Mouse (Mus musculus) MEL (cell line): Measurements from ENCODE around the gene Rpl31. TPM values are rescaled to one million over a fixed set of nuclear protein-coding genes. Genes with fewer than 3 reads are reported as not detected.

Experiments
- DNase-seq: peaks from one replicate; pipeline ENCODE4 v3.0.0; 2011; ENCODE audit warnings: low read depth, low spot score
- H3K27ac ChIP-seq: 2 replicates; pipeline ENCODE4 v1.5.1; 2012; ENCODE audit warnings: low read depth, mild to moderate bottlenecking, control low read depth, low read length, moderate library complexity; ENCODE audit not compliant: control insufficient read depth
- H3K27me3 ChIP-seq, 2 experiments: fragments of 150-350 bp in 1 of 2; sonication (generic) in 1 of 2; 2 replicates each; pipeline ENCODE4 v1.6.1; 2012; ENCODE audit warnings: low read length in 2 of 2, mild to moderate bottlenecking in 2 of 2, improper control_type of control experiment in 1 of 2, moderate library complexity in 1 of 2; ENCODE audit not compliant: insufficient read depth in 2 of 2, control insufficient read depth in 1 of 2
- H3K36me3 ChIP-seq, 2 experiments: 2 replicates each; pipeline ENCODE4 v1.6.1; 2012 to 2014; ENCODE audit warnings: low read length in 2 of 2, improper control_type of control experiment in 1 of 2, inconsistent platforms in 1 of 2, mild to moderate bottlenecking in 1 of 2; ENCODE audit not compliant: insufficient read depth in 2 of 2, control insufficient read depth in 1 of 2
- H3K4me1 ChIP-seq, 2 experiments: fragments of 150-350 bp in 1 of 2; sonication (generic) in 1 of 2; 2 replicates each; pipeline ENCODE4 v1.6.1; 2012; ENCODE audit warnings: low read length in 2 of 2, improper control_type of control experiment in 1 of 2, mild to moderate bottlenecking in 1 of 2; ENCODE audit not compliant: insufficient read depth in 2 of 2, control insufficient read depth in 1 of 2
- H3K4me3 ChIP-seq, 2 experiments: fragments of 150-350 bp in 1 of 2; sonication (generic) in 1 of 2; 2 replicates each; pipeline ENCODE4 v1.5.1; 2012; ENCODE audit warnings: low read depth in 2 of 2, low read length in 2 of 2, mild to moderate bottlenecking in 2 of 2, moderate library complexity in 2 of 2, control low read depth in 1 of 2, improper control_type of control experiment in 1 of 2; ENCODE audit not compliant: control insufficient read depth in 1 of 2, insufficient read depth in 1 of 2
- H3K79me2 ChIP-seq: 2 replicates; pipeline ENCODE4 v1.6.1; 2012; ENCODE audit warnings: mild to moderate bottlenecking, low read length, moderate library complexity; ENCODE audit not compliant: control insufficient read depth, poor library complexity, insufficient read depth
- H3K9ac ChIP-seq: 2 replicates; pipeline ENCODE4 v1.6.1; 2012; ENCODE audit warnings: low read depth, mild to moderate bottlenecking, control low read depth, low read length, moderate library complexity; ENCODE audit not compliant: control insufficient read depth, poor library complexity, severe bottlenecking
- H3K9me3 ChIP-seq: fragments of 150-350 bp; sonication (generic); replicated peaks from 2 replicates; pipeline ENCODE4 v1.6.1; 2012; ENCODE audit warnings: mild to moderate bottlenecking, low read length, improper control_type of control experiment, moderate library complexity; ENCODE audit not compliant: insufficient read depth
- E2F4 ChIP-seq: IDR thresholded peaks from 2 replicates; pipeline ENCODE4 v1.6.1; 2011; ENCODE audit warnings: low read depth, low read length, improper control_type of control experiment, borderline replicate concordance
- HCFC1 ChIP-seq: IDR thresholded peaks from 2 replicates; pipeline ENCODE4 v1.6.1; 2012; ENCODE audit warnings: low read depth, mild to moderate bottlenecking, inconsistent platforms, low read length, improper control_type of control experiment, moderate library complexity
- KAT2A ChIP-seq: conservative IDR thresholded peaks from 2 replicates; pipeline ENCODE4 v1.6.1; 2012; ENCODE audit warnings: low read depth, low read length, improper control_type of control experiment, inconsistent platforms
- MAFK ChIP-seq: IDR thresholded peaks from 2 replicates; pipeline ENCODE4 v1.6.1; 2011; ENCODE audit warnings: low read depth, mild to moderate bottlenecking, low read length, improper control_type of control experiment, borderline replicate concordance
- MYB ChIP-seq: IDR thresholded peaks from 2 replicates; pipeline ENCODE4 v1.6.1; 2011; ENCODE audit warnings: mild to moderate bottlenecking, low read depth, low read length, improper control_type of control experiment
- MYC ChIP-seq: IDR thresholded peaks from 2 replicates; pipeline ENCODE4 v1.6.1; 2011; ENCODE audit warnings: low read depth, mild to moderate bottlenecking, low read length, improper control_type of control experiment, moderate library complexity
- NELFE ChIP-seq: IDR thresholded peaks from 2 replicates; pipeline ENCODE4 v1.6.1; 2011; ENCODE audit warnings: low read depth, low read length, improper control_type of control experiment
- POLR2A ChIP-seq, 2 experiments: IDR thresholded peaks; 2 replicates each; pipeline ENCODE4 v1.6.1; 2011 to 2012; ENCODE audit warnings: low read length in 2 of 2, mild to moderate bottlenecking in 2 of 2, control low read depth in 1 of 2, improper control_type of control experiment in 1 of 2, low read depth in 1 of 2, moderate library complexity in 1 of 2; ENCODE audit not compliant: control insufficient read depth in 1 of 2, insufficient read depth in 1 of 2, poor library complexity in 1 of 2
- POLR2AphosphoS5 ChIP-seq: IDR thresholded peaks from 2 replicates; pipeline ENCODE4 v1.6.1; 2012; ENCODE audit warnings: low read depth, borderline replicate concordance, mild to moderate bottlenecking, inconsistent platforms, low read length, moderate library complexity, mixed read lengths
- RAD21 ChIP-seq: IDR thresholded peaks from 2 replicates; pipeline ENCODE4 v1.6.1; 2011; ENCODE audit warnings: mild to moderate bottlenecking, low read depth, low read length, improper control_type of control experiment
- TCF12 ChIP-seq: IDR thresholded peaks from 2 replicates; pipeline ENCODE4 v1.6.1; 2014; ENCODE audit warnings: low read depth, mild to moderate bottlenecking, inconsistent platforms, low read length, improper control_type of control experiment, moderate library complexity
- UBTF ChIP-seq: IDR thresholded peaks from 2 replicates; pipeline ENCODE4 v1.6.1; 2012; ENCODE audit warnings: low read depth, mild to moderate bottlenecking, inconsistent platforms, low read length, improper control_type of control experiment, moderate library complexity, borderline replicate concordance; ENCODE audit not compliant: insufficient read depth
- USF2 ChIP-seq, 2 experiments: IDR thresholded peaks; 2 replicates each; pipeline ENCODE4 v1.6.1; 2011 to 2012; ENCODE audit warnings: improper control_type of control experiment in 2 of 2, low read length in 2 of 2, borderline replicate concordance in 1 of 2, inconsistent platforms in 1 of 2, low read depth in 1 of 2, mild to moderate bottlenecking in 1 of 2; ENCODE audit not compliant: insufficient read depth in 1 of 2
- ZC3H11A ChIP-seq: IDR thresholded peaks from 2 replicates; pipeline ENCODE4 v1.6.1; 2012; ENCODE audit warnings: low read depth, mild to moderate bottlenecking, inconsistent platforms, low read length, improper control_type of control experiment
- ZKSCAN1 ChIP-seq: IDR thresholded peaks from 2 replicates; pipeline ENCODE4 v1.6.1; 2012; ENCODE audit warnings: low read depth, mild to moderate bottlenecking, inconsistent platforms, low read length, improper control_type of control experiment, moderate library complexity
- ZMIZ1 ChIP-seq: IDR thresholded peaks from 2 replicates; pipeline ENCODE4 v1.6.1; 2012; ENCODE audit warnings: low read depth, mild to moderate bottlenecking, inconsistent platforms, low read length, improper control_type of control experiment, moderate library complexity
- polyA plus RNA-seq, 2 experiments: library from polyadenylated mRNA; stranded (reverse) in 1 of 2; unstranded in 1 of 2; fragments of >175 nt in 1 of 2; fragments of >200 nt in 1 of 2; gene quantifications; 2 replicates each; pipeline versions ENCODE4 v1.2.1 to v1.2.4; 2012; ENCODE audit warnings: low replicate concordance in 2 of 2, low read depth in 1 of 2; ENCODE audit not compliant: insufficient read length in 2 of 2, insufficient read depth in 1 of 2, missing spikeins in 1 of 2
- total RNA-seq: library from RNA; depleted of rRNA; stranded (reverse); fragments of 300-350 nt; gene quantifications from 2 replicates; pipeline ENCODE4 v1.2.3, GENCODE M21; 2012

Rpl31 gene
- total and polyA plus RNA-seq, 3 experiments, result 848 to 2,111 TPM; not detected in 1

DNA sequence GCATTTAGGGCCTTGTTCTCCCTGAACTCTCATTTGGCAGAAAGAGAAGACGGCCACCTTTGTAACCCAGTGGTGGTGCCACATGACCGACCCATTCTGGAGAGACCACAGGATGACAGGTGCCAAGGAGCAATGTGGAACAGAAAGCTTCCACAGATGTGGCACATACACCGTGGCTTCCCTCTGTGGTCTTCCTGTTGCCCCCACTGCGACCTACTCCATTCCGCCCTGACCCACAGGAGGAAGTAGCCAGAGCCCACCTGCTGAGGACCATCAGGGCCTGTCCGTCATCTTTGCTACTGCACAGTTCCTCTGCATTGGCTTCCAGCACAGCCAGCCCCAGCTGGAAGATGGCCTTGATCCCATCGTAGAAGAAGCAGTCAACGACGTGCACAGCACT is 13.4 kb downstream of the Rpl31 start:
- no peak for TF ChIP-seq MYC
- no peak for TF ChIP-seq USF2 (IDR thresholded peaks at IDR 0.05; ENCODE audit: borderline replicate concordance in 1 of 2, insufficient read depth in 1 of 2, low read depth in 1 of 2, low read length in 2 of 2)
- no peak for TF ChIP-seq RAD21
- TF ChIP-seq POLR2AphosphoS5, result no peak
- no peak for TF ChIP-seq KAT2A
- TF ChIP-seq TCF12, result no peak
- no peak for TF ChIP-seq HCFC1
- TF ChIP-seq MYB, result no peak
- no peak for TF ChIP-seq UBTF
- H3K79me2 ChIP-seq, result no peaks in the 10 kb centered on the region
- peaks cover 0 to 6% of the 10 kb centered on the region in 2 experiments; a peak in 2 of 4 replicates for H3K4me1 ChIP-seq
- H3K27ac ChIP-seq, result no peak overlapping the region
- H3K9ac ChIP-seq, result no peak overlapping the region
- H3K27me3 ChIP-seq, result no peaks in the 10 kb centered on the region
- H3K36me3 ChIP-seq, result no peaks in the 10 kb centered on the region
- DNase-seq, result no peak
- no peaks in the 10 kb centered on the region for H3K9me3 ChIP-seq
- H3K4me3 ChIP-seq, result no peak overlapping the region

- no peak overlapping the region for H3K4me3 ChIP-seq
- no peak for TF ChIP-seq USF2 (IDR thresholded peaks at IDR 0.05; ENCODE audit: borderline replicate concordance in 1 of 2, insufficient read depth in 1 of 2, low read depth in 1 of 2, low read length in 2 of 2)
- no peak for TF ChIP-seq POLR2A (IDR thresholded peaks at IDR 0.05; ENCODE audit: control insufficient read depth in 1 of 2, insufficient read depth in 1 of 2, low read depth in 1 of 2, low read length in 2 of 2, poor library complexity in 1 of 2)
- TF ChIP-seq E2F4, result no peak
- no peak for TF ChIP-seq MYB
- TF ChIP-seq ZMIZ1, result no peak
- TF ChIP-seq MYC, result no peak
- no peak for TF ChIP-seq ZKSCAN1
- DNase-seq, result no peak
- H3K9me3 ChIP-seq, result no peaks in the 10 kb centered on the region
- H3K9ac ChIP-seq, result no peak overlapping the region
- peaks cover 0 to 10% of the 10 kb centered on the region in 2 experiments; a peak in 2 of 4 replicates for H3K36me3 ChIP-seq
- no peaks in the 10 kb centered on the region for H3K27me3 ChIP-seq
- H3K27ac ChIP-seq, result no peak overlapping the region
- no peaks in the 10 kb centered on the region for H3K79me2 ChIP-seq
- peaks cover 3 to 11% of the 10 kb centered on the region in 2 experiments for H3K4me1 ChIP-seq
Observed at GRCm38 (mm10) chr1:39384914-39385313, 17.3 kb downstream of the Rpl31 start.

GRCm38 (mm10) chr1:39386456-39386855 is 18.8 kb downstream of the Rpl31 start:
- no peak for DNase-seq
- no peak overlapping the region for H3K9ac ChIP-seq
- no peaks in the 10 kb centered on the region for H3K9me3 ChIP-seq
- H3K27ac ChIP-seq, result no peak overlapping the region
- peaks cover 3 to 11% of the 10 kb centered on the region in 2 experiments for H3K4me1 ChIP-seq
- peaks cover 0 to 10% of the 10 kb centered on the region in 2 experiments; a peak in 2 of 4 replicates for H3K36me3 ChIP-seq
- no peaks in the 10 kb centered on the region for H3K27me3 ChIP-seq
- TF ChIP-seq MAFK (no peak), NELFE (no peak), ZC3H11A (no peak)
- H3K4me3 ChIP-seq, result no peak overlapping the region
- no peaks in the 10 kb centered on the region for H3K79me2 ChIP-seq
